ENCODE assay signal across 25 mouse cellular contexts in genomic region chr2:29714127-29714526, GRCm38 (mm10). TPM values are rescaled to one million over a fixed set of nuclear protein-coding genes. Genes with fewer than 3 reads are reported as not detected.
DNase-seq lines count a peak whose midpoint lies in the region; ATAC-seq and TF ChIP-seq lines count a peak whose summit lies in the region.
"Had no signal": no experiment of that assay in that cellular context is flagged by ENCODE, and none has a peak within 500 bp of the region (broad histone marks: within the 10 kb centered on the region; RNA-seq: fewer than 3 reads in every experiment).

No protein-coding gene starts in this region.

- ATAC-seq in frontal cortex, adult (ENCODE audit: low TSS enrichment), result peak; percentile 81
- ATAC-seq in heart, embryonic 12.5 days (ENCODE audit: insufficient number of reproducible peaks, low FRiP score), result no peak
- ATAC-seq in intestine, postnatal 0 days, result no peak
- ATAC-seq: forebrain, embryonic 13.5 days had no signal

- peaks cover 66% of the 10 kb centered on the region for H3K4me1 ChIP-seq in heart, embryonic 12.5 days (replicated peaks)
- H3K4me1 ChIP-seq in intestine, postnatal 0 days (replicated peaks; ENCODE audit: control insufficient read depth, insufficient read depth, low read length), result no peaks in the 10 kb centered on the region

- no peak overlapping the region for H3K4me3 ChIP-seq in heart, embryonic 12.5 days
- H3K4me3 ChIP-seq in intestine, postnatal 0 days (ENCODE audit: low read depth, low read length), result no peak overlapping the region
- H3K4me3 ChIP-seq: forebrain, embryonic 13.5 days; megakaryocyte, embryonic 14.5 days; neural tube, embryonic 13.5 days had no signal

- H3K27me3 ChIP-seq in heart, embryonic 12.5 days (replicated peaks), result no peaks in the 10 kb centered on the region
- H3K27me3 ChIP-seq in intestine, postnatal 0 days (replicated peaks; ENCODE audit: control insufficient read depth, insufficient read depth, low read length), result no peaks in the 10 kb centered on the region
- H3K27me3 ChIP-seq: forebrain, embryonic 13.5 days; megakaryocyte, embryonic 14.5 days; neural tube, embryonic 13.5 days had no signal

- TF ChIP-seq CTCF in intestine, postnatal 0 days (IDR thresholded peaks at IDR 0.05; ENCODE audit: low read depth), result no peak

- WGBS in heart, embryonic 12.5 days, result 66% methylated on average over 5 of the region's 5 CpGs
- WGBS in intestine, postnatal 0 days, result 81% methylated on average over 5 of the region's 5 CpGs

- no peaks in the 10 kb centered on the region for H3K9me3 ChIP-seq in heart, embryonic 12.5 days (replicated peaks)
- H3K9me3 ChIP-seq in intestine, postnatal 0 days (ENCODE audit: control insufficient read depth), result no peaks in the 10 kb centered on the region
- H3K9me3 ChIP-seq: forebrain, embryonic 13.5 days; megakaryocyte, embryonic 14.5 days; neural tube, embryonic 13.5 days had no signal

- peak overlapping the region; percentile 92 for H3K27ac ChIP-seq in heart, embryonic 12.5 days (ENCODE audit: poor library complexity, severe bottlenecking)
- H3K27ac ChIP-seq in intestine, postnatal 0 days (ENCODE audit: low read depth, low read length), result peak overlapping the region; percentile 35; the same call in 1 of the 2 replicates
- H3K27ac ChIP-seq: forebrain, embryonic 13.5 days; neural tube, embryonic 13.5 days had no signal

- H3K36me3 ChIP-seq in heart, embryonic 12.5 days, result peaks cover 33% of the 10 kb centered on the region
- peaks cover 44% of the 10 kb centered on the region for H3K36me3 ChIP-seq in intestine, postnatal 0 days (ENCODE audit: control insufficient read depth, insufficient read depth)

- no peak overlapping the region for H3K9ac ChIP-seq in heart, embryonic 12.5 days
- no peak overlapping the region for H3K9ac ChIP-seq in intestine, postnatal 0 days (ENCODE audit: low read depth, low read length)
- H3K9ac ChIP-seq: forebrain, embryonic 13.5 days; neural tube, embryonic 13.5 days had no signal

- no peak for DNase-seq in frontal cortex, postnatal 10 days (ENCODE audit: low spot score in 2 of 2)
- DNase-seq in heart, postnatal 4 days, result no peak
- peak; percentile 37 for DNase-seq in layer of hippocampus, adult 9-11 months
- no peak for DNase-seq in layer of hippocampus, postnatal 25 days (ENCODE audit: extremely low spot score in 1 of 2, low spot score in 1 of 2)
- no peak for DNase-seq in thymus, postnatal 25 days
- DNase-seq: adrenal gland, adult 2 months; cerebellum, adult 9-11 months; gastrocnemius, postnatal 10 days; kidney, postnatal 36 days; lung, adult 18-20 months; lung, postnatal 14 days; midbrain, embryonic 14.5 days had no signal

- H3K4me2 ChIP-seq in heart, embryonic 12.5 days, result no peak overlapping the region
- H3K4me2 ChIP-seq in intestine, postnatal 0 days (replicated peaks; ENCODE audit: low read depth), result no peak overlapping the region
- H3K4me2 ChIP-seq: forebrain, embryonic 13.5 days; liver, embryonic 11.5 days; neural tube, embryonic 13.5 days had no signal

RNA-seq across cellular contexts. Expression of gene Gm13420, which starts 37.4 kb away (rescaled TPM):
- polyA plus RNA-seq in heart, embryonic 12.5 days (2016; fragmentation: Nextera tagmentation; extraction: Ambion mirVana), result not detected in 2 replicates
- total RNA-seq in heart, postnatal 4 days (2021), result not detected
- 1 to 10 TPM in 1 of 2 experiments, under 1 TPM in 1; 0.91 to 1.2 TPM for total RNA-seq in layer of hippocampus, postnatal 25 days (2021)
- 0.10 TPM in 1 of 2 replicates, not detected in the other for polyA plus RNA-seq in intestine, postnatal 0 days (2015; fragmentation: Nextera tagmentation; extraction: Ambion mirVana)
- total RNA-seq: adrenal gland, adult 2 months; gastrocnemius, postnatal 10 days had no signal
- polyA plus RNA-seq: adrenal gland, adult 2 months; forebrain, embryonic 13.5 days; hindbrain, embryonic 11.5 days; limb, embryonic 11.5 days; midbrain, embryonic 14.5 days; thymus, postnatal 0 days had no signal

RNA-seq across cellular contexts. Expression of gene Gm13547, which starts 45.0 kb away (rescaled TPM):
- polyA plus RNA-seq in heart, embryonic 12.5 days (2016; fragmentation: Nextera tagmentation; extraction: Ambion mirVana), result 0.44 TPM in 1 of 2 replicates, not detected in the other
- not detected for total RNA-seq in heart, postnatal 4 days (2021)
- total RNA-seq in layer of hippocampus, postnatal 25 days (2021), result not detected
- not detected in 2 replicates for polyA plus RNA-seq in intestine, postnatal 0 days (2015; fragmentation: Nextera tagmentation; extraction: Ambion mirVana)
- total RNA-seq: adrenal gland, adult 2 months; gastrocnemius, postnatal 10 days had no signal
- polyA plus RNA-seq: adrenal gland, adult 2 months; cortical plate, adult 2 months; embryonic facial prominence, embryonic 11.5 days; hindbrain, embryonic 11.5 days; limb, embryonic 11.5 days; midbrain, embryonic 14.5 days; stomach, embryonic 16.5 days; thymus, postnatal 0 days had no signal
